8 mouse cellular contexts compared by ENCODE assay signal in the genomic region with DNA sequence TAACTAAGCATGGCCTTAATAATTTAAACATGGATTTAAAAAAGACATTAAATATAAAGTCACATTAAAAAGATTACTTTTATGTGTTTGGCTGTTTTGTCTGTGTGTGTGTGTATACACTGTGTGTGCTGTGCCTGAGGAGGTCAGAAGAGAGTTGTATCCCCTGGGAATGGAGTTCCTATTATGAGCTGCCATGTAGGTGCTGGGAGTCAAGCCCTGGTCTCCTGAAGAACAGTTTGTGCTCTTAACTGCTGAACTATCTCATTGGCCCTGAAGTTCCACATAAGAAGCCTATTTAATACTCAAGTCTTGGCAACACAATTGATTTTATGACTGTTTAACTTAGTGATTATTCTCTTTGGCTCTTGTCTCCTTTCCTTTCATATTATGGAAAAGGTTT. TPM values are rescaled to one million over a fixed set of nuclear protein-coding genes. Genes with fewer than 3 reads are reported as not detected.
A peak's percentile ranks its signal among the peaks of the same experiment; 100 is the strongest.
DNase-seq lines count a peak whose midpoint lies in the region; ATAC-seq and TF ChIP-seq lines count a peak whose summit lies in the region.

No protein-coding gene starts in this region.

- TF ChIP-seq CTCF in heart, adult 2 months (IDR thresholded peaks at IDR 0.05), result no peak
- TF ChIP-seq CTCF in CH12.LX (conservative IDR thresholded peaks at IDR 0.05 in 1 of 2, IDR thresholded peaks at IDR 0.05 in 1 of 2; ENCODE audit: low read depth in 2 of 2, low read length in 2 of 2), result no peak

- no peak for ATAC-seq in forebrain, embryonic 16.5 days
- ATAC-seq in liver, embryonic 15.5 days (ENCODE audit: insufficient read depth), result no peak

- H3K4me3 ChIP-seq in heart, adult 2 months, result peak overlapping the region; percentile 70
- peak overlapping the region; percentile 86 to 98 (median 97) for H3K4me3 ChIP-seq in CH12.LX (replicated peaks in 1 of 3; ENCODE audit: low read depth in 2 of 3, low read length in 2 of 3, poor library complexity in 1 of 3)
- peak overlapping the region; percentile 98 for H3K4me3 ChIP-seq in forebrain, embryonic 16.5 days (replicated peaks; ENCODE audit: low read length)
- peak overlapping the region; percentile 98 for H3K4me3 ChIP-seq in liver, embryonic 15.5 days (replicated peaks)

- no peak for TF ChIP-seq EP300 in heart, adult 2 months (IDR thresholded peaks at IDR 0.05; ENCODE audit: insufficient read depth, low read depth, low read length)
- no peak for TF ChIP-seq EP300 in CH12.LX (IDR thresholded peaks at IDR 0.05; ENCODE audit: low read length)

- peaks cover 16% of the 10 kb centered on the region for H3K4me1 ChIP-seq in heart, adult 2 months (ENCODE audit: control insufficient read depth, insufficient read depth, low read length)
- H3K4me1 ChIP-seq in CH12.LX (ENCODE audit: control insufficient read depth in 1 of 2, insufficient read depth in 2 of 2), result peaks cover 6 to 37% of the 10 kb centered on the region in 2 experiments; a peak in 3 of 4 replicates
- peaks cover 22% of the 10 kb centered on the region for H3K4me1 ChIP-seq in forebrain, embryonic 16.5 days (replicated peaks; ENCODE audit: control insufficient read depth, insufficient read depth, low read length)
- peaks cover 55% of the 10 kb centered on the region for H3K4me1 ChIP-seq in liver, embryonic 15.5 days (replicated peaks)

- H3K27me3 ChIP-seq in heart, adult 2 months (ENCODE audit: control insufficient read depth, insufficient read depth, low read length), result no peaks in the 10 kb centered on the region
- H3K27me3 ChIP-seq in CH12.LX (replicated peaks), result no peaks in the 10 kb centered on the region
- H3K27me3 ChIP-seq in forebrain, embryonic 16.5 days (replicated peaks; ENCODE audit: control insufficient read depth, insufficient read depth, low read length), result no peaks in the 10 kb centered on the region
- no peaks in the 10 kb centered on the region for H3K27me3 ChIP-seq in liver, embryonic 15.5 days

- dilution Hi-C loops in CH12.LX (cut with MboI; ENCODE audit: extremely low pct_ligation_motif_present, extremely low pct_unique_long_range_greater_than_20kb, low sequenced_read_pairs), result no loop called here

- H3K9ac ChIP-seq in heart, adult 2 months (ENCODE audit: low read depth, low read length), result no peak overlapping the region
- H3K9ac ChIP-seq in CH12.LX (ENCODE audit: insufficient read depth, low read depth), result peak overlapping the region; percentile 99
- peak overlapping the region; percentile 23; the same call in 1 of the 2 replicates for H3K9ac ChIP-seq in forebrain, embryonic 16.5 days (replicated peaks; ENCODE audit: low read depth, low read length)
- peak overlapping the region; percentile 99 for H3K9ac ChIP-seq in liver, embryonic 15.5 days

- peaks cover 34% of the 10 kb centered on the region for H3K36me3 ChIP-seq in heart, adult 2 months (ENCODE audit: control insufficient read depth, insufficient read depth, low read length)
- peaks cover 0 to 20% of the 10 kb centered on the region in 2 experiments for H3K36me3 ChIP-seq in CH12.LX (replicated peaks in 1 of 2; ENCODE audit: control insufficient read depth in 1 of 2, insufficient read depth in 1 of 2, low read length in 1 of 2)
- H3K36me3 ChIP-seq in forebrain, embryonic 16.5 days (ENCODE audit: control insufficient read depth, insufficient read depth), result no peaks in the 10 kb centered on the region
- H3K36me3 ChIP-seq in liver, embryonic 15.5 days (replicated peaks), result peaks cover 16% of the 10 kb centered on the region

- no peaks in the 10 kb centered on the region for H3K9me3 ChIP-seq in CH12.LX (replicated peaks; ENCODE audit: low read length)
- no peaks in the 10 kb centered on the region for H3K9me3 ChIP-seq in forebrain, embryonic 16.5 days (ENCODE audit: control insufficient read depth, low read length)
- H3K9me3 ChIP-seq in liver, embryonic 15.5 days (replicated peaks), result no peaks in the 10 kb centered on the region

- intact Hi-C loops in heart, adult 2 months (cut with DNase I), result loop anchor here (5.0 kb wide), 3 partner anchors 35 to 175 kb away; a partner anchor contains a TSS
- intact Hi-C loops in heart, postnatal 10 days (cut with DNase I), result loop anchor here (5.0 kb wide), 2 partner anchors 75 to 435 kb away; no protein-coding TSS in a partner anchor

- no peak for DNase-seq in heart, adult 2 months
- no peak for DNase-seq in heart, postnatal 10 days
- DNase-seq in CH12.LX (ENCODE audit: extremely low read depth) (no peak), MN1 (ENCODE audit: low spot score) (no peak)
- DNase-seq in layer of hippocampus, postnatal 25 days (ENCODE audit: extremely low spot score in 1 of 2, low spot score in 1 of 2), result no peak
- DNase-seq in ovary, adult 18-20 months (ENCODE audit: low spot score), result no peak

- no peak for TF ChIP-seq RAD21 in CH12.LX (IDR thresholded peaks at IDR 0.05; ENCODE audit: low read depth, low read length)

- peaks cover 9% of the 10 kb centered on the region for H3K79me2 ChIP-seq in heart, adult 2 months (replicated peaks; ENCODE audit: control insufficient read depth, insufficient read depth, low read length)
- H3K79me2 ChIP-seq in CH12.LX (replicated peaks; ENCODE audit: control insufficient read depth, extremely low read depth, insufficient read depth, poor library complexity, severe bottlenecking), result peaks cover 76% of the 10 kb centered on the region

- H3K27ac ChIP-seq in heart, adult 2 months, result no peak overlapping the region
- H3K27ac ChIP-seq in CH12.LX (ENCODE audit: insufficient read depth, low read depth), result no peak overlapping the region
- no peak overlapping the region for H3K27ac ChIP-seq in forebrain, embryonic 16.5 days (ENCODE audit: low read length)
- H3K27ac ChIP-seq in liver, embryonic 15.5 days (replicated peaks), result no peak overlapping the region

- in situ Hi-C loops in CH12.LX (cut with MboI; ENCODE audit: low pct_ligation_motif_present, low pct_unique_long_range_greater_than_20kb, low sequenced_read_pairs), result no loop called here

- no peak for TF ChIP-seq POLR2A in heart, adult 2 months (IDR thresholded peaks at IDR 0.05; ENCODE audit: insufficient read depth, low read depth, low read length)
- TF ChIP-seq POLR2A in CH12.LX (IDR thresholded peaks at IDR 0.05; ENCODE audit: low read depth, low read length), result no peak

- peak overlapping the region; percentile 92 for H3K4me2 ChIP-seq in CH12.LX (ENCODE audit: insufficient read depth, low read depth, poor library complexity, severe bottlenecking)
- H3K4me2 ChIP-seq in forebrain, embryonic 16.5 days (ENCODE audit: low read length), result peak overlapping the region; percentile 83
- peak overlapping the region; percentile 96 for H3K4me2 ChIP-seq in liver, embryonic 15.5 days

TF ChIP-seq in CH12.LX, 34 proteins besides CTCF, POLR2A, EP300 and RAD21:
- TF ChIP-seq SMC3 (IDR thresholded peaks at IDR 0.05; ENCODE audit: low read depth, low read length) (no peak), CHD1 (IDR thresholded peaks at IDR 0.05; ENCODE audit: low read depth, low read length) (peak; percentile 78)
TF ChIP-seq in CH12.LX: peak in this region for 1.

RNA-seq across cellular contexts. Expression of a gene that starts 3.6 kb away (rescaled TPM):
- 10 to 100 TPM; 33.5 to 35.9 TPM for total RNA-seq in heart, adult 2 months (2021)
- 10.8 and 16.4 TPM in 2 replicates for polyA plus RNA-seq in heart, adult 2 months (2012; rRNA removed)
- 10 to 100 TPM; 37.8 to 39.1 TPM for total RNA-seq in heart, postnatal 10 days (2021)
- total RNA-seq in CH12.LX (2012; rRNA removed) (15.5 and 18.6 TPM in 2 replicates), CH12.LX (2014; rRNA removed) (18.7 and 19.7 TPM in 2 replicates)
- 26.1 and 30.8 TPM in 2 replicates for polyA plus RNA-seq in CH12.LX (2012; ENCODE audit: insufficient read length, low read depth)
- polyA plus RNA-seq in forebrain, embryonic 16.5 days (2015; fragmentation: Nextera tagmentation; extraction: Ambion mirVana), result 5.0 and 5.4 TPM in 2 replicates
- polyA plus RNA-seq in liver, embryonic 15.5 days (2015; fragmentation: Nextera tagmentation; extraction: Ambion mirVana), result 2.2 and 2.4 TPM in 2 replicates
- total RNA-seq in layer of hippocampus, postnatal 25 days (2021), result 10 to 100 TPM; 61.5 to 66.9 TPM

RNA-seq across cellular contexts. Expression of a gene that starts 42.8 kb away (rescaled TPM):
- total RNA-seq in heart, adult 2 months (2021), result 100 to 1,000 TPM in 1 of 2 experiments, 10 to 100 TPM in 1; 87.3 to 109 TPM
- polyA plus RNA-seq in heart, adult 2 months (2012; rRNA removed), result 117 and 163 TPM in 2 replicates
- 10 to 100 TPM; 77.6 to 89.0 TPM for total RNA-seq in heart, postnatal 10 days (2021)
- 17.3 and 18.7 TPM in 2 replicates for total RNA-seq in CH12.LX (2012; rRNA removed)
- 17.7 and 18.4 TPM in 2 replicates for total RNA-seq in CH12.LX (2014; rRNA removed)
- 26.3 and 31.6 TPM in 2 replicates for polyA plus RNA-seq in CH12.LX (2012; ENCODE audit: insufficient read length, low read depth)
- polyA plus RNA-seq in forebrain, embryonic 16.5 days (2015; fragmentation: Nextera tagmentation; extraction: Ambion mirVana), result 19.9 and 20.7 TPM in 2 replicates
- 7.5 and 8.4 TPM in 2 replicates for polyA plus RNA-seq in liver, embryonic 15.5 days (2015; fragmentation: Nextera tagmentation; extraction: Ambion mirVana)
- total RNA-seq in layer of hippocampus, postnatal 25 days (2021), result 10 to 100 TPM; 44.7 to 45.6 TPM
